Mouse (Mus musculus): ENCODE measurements at regions not wholly inside any gene's neighbourhood (a gene's known extent, or its start where the extent isn't known, plus 50 kb on each side); places are given as distances from the start of the nearest gene placed in this dataset.

- TF ChIP-seq GATA1 (IDR thresholded peaks at IDR 0.05; ENCODE audit: low read length), result no peak
Observed at GRCm38 (mm10) chr8:35877581-35877980, 112.0 kb downstream of the Gm19410 start.

- TF ChIP-seq GATA1 (IDR thresholded peaks at IDR 0.05; ENCODE audit: low read length), result no peak
Observed at GRCm38 (mm10) chr8:35881810-35882209, 116.2 kb downstream of the Gm19410 start.

DNA sequence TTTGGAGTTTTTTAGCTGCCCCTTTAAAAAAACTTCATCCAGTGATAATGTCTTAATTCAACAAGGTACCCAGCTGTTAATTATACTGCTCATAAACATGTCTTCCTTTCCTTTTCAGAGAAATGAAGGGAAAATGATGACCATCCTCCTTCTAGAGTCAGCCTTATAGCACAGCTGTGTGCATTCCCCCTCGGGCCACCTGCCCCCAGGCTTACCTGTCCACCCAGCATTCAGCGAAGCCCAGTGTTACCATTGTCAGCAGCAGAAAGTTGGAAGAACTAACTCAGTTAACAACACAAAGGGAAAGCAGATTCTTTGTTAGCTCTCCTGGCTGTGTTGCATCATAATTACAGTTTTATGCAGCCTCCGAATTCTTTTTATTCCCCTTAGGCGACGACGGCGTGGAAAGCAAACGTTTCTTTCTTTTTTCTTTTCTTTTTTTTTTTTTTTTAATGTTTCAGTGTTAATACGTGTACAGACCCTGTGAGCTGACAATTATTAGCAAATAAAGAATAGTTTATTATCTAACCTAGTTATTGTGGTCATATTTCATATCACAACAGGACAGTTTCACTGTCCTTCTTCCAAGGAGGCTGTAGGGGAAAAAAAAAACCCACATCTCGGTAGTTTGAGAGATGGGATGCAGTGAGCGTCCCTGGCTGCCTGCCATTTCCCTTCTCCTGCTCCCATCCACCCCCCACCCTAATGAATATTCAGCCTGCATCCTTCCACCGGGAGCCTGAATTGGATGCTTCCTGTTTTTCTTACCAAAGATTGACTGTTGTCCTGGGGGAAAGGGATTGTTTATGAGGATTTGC, 117.3 kb downstream of the Gm19410 start:
- TF ChIP-seq GATA1 (IDR thresholded peaks at IDR 0.05; ENCODE audit: low read length), result no peak

- TF ChIP-seq GATA1 (IDR thresholded peaks at IDR 0.05; ENCODE audit: low read length), result no peak
Observed at GRCm38 (mm10) chr8:35883456-35883780, 117.8 kb downstream of the Gm19410 start.

DNA sequence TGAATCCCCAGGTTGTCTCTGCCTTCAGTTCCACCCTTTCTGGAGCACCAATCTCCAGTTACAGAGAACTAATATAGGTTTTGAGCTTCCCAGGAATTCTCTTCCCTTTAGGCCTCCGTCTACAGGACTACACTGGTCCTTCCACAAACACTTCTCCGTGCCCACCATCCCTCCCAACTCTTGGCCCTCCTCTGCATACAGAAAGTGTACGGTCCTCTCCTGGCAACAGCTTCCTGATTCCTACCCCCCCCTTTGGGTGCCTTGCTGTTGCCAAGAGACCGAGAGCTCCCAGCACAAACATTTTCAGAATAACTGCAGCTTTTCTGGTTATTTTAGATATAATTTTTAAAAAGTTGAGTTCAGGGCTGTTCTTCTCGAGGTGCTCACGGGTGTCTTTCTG, 119.0 kb downstream of the Gm19410 start:
- TF ChIP-seq GATA1 (IDR thresholded peaks at IDR 0.05; ENCODE audit: low read length), result no peak

DNA sequence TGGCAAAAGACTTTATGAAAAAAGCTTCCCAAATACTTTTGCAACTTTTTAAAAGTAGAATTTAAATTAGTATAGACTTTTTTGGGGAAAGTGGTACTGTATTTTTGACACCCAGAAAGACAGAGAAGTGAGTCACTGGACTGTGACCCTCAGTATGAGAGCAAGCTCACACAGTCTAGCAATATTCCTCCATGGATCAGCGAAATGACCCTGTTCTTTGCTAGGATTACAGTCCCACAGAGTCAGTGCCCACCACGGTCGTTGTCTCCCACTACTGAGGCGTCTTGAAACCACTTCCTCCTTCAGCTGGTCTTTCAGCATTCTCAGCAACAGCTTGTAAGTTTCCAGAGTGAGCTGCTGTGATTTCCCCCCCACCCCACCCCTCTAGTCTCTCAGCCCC, 124.5 kb downstream of the Gm19410 start:
- TF ChIP-seq GATA1 (IDR thresholded peaks at IDR 0.05; ENCODE audit: low read length), result no peak

- no peak for TF ChIP-seq GATA1 (IDR thresholded peaks at IDR 0.05; ENCODE audit: low read length)
Observed at GRCm38 (mm10) chr8:35891769-35892168, 126.2 kb downstream of the Gm19410 start.

- no peak for TF ChIP-seq GATA1 (IDR thresholded peaks at IDR 0.05; ENCODE audit: low read length)
Observed at GRCm38 (mm10) chr8:35898493-35898892, 132.9 kb downstream of the Gm19410 start.

GRCm38 (mm10) chr8:35901490-35901889, 135.9 kb downstream of the Gm19410 start:
- no peak for TF ChIP-seq GATA1 (IDR thresholded peaks at IDR 0.05; ENCODE audit: low read length)

DNA sequence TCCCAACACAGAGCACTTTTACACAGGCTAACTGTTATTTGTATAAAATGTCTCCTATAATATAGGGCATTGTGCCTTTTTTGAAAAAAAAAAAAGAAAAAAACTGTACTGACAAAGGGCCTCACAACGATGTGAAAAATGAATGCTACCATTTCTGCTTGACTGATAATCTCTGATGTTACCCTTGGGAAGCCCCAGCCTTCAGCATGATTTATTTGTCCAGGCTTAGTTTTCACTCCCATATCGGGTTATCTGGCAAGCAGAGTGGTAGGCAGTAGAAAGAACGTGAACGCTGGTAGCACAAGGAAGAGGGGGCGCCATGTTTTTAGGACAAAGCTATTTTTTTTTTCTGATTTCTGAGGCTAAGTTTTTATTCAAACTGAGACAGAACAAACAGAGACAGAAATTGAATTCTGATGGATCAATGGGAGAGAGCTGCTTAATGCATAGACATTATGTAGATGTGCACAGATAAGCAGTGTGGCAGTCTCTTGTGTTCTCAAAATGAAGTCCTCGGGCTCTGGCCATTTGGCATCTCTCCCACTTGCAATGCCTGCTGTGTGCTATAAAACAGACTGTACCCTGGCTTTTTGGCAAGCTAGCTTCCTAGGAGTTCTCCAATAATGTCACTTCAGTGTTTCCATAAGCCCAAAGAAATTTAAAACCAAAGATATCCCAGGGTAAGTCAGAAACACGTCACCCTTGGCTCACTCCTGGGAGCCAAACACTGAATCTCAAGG, 139.3 kb downstream of the Gm19410 start:
- no peak for TF ChIP-seq GATA1 (IDR thresholded peaks at IDR 0.05; ENCODE audit: low read length)

GRCm38 (mm10) chr8:35907998-35908397, 142.4 kb downstream of the Gm19410 start:
- TF ChIP-seq GATA1 (IDR thresholded peaks at IDR 0.05; ENCODE audit: low read length), result no peak

DNA sequence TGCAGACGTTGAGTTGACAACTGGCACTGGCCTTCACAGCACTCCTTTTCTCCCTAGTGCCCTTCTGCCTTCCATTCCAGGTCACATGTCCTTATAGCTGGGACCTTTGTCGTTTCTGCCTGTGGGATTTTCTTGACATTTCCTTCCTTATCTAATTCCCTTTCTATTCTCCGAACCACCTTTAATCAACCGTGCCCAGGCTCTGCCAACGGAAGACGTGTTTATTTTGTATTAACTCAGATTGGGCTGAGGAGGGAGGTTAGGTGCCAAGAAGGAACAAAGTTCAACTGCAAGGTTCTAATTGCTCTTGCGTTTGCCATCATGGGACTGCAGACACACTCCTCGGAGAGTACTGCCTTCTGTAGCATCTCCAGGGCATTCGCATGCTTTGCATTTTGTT, 146.7 kb downstream of the Gm19410 start:
- no peak for TF ChIP-seq GATA1 (IDR thresholded peaks at IDR 0.05; ENCODE audit: low read length)

DNA sequence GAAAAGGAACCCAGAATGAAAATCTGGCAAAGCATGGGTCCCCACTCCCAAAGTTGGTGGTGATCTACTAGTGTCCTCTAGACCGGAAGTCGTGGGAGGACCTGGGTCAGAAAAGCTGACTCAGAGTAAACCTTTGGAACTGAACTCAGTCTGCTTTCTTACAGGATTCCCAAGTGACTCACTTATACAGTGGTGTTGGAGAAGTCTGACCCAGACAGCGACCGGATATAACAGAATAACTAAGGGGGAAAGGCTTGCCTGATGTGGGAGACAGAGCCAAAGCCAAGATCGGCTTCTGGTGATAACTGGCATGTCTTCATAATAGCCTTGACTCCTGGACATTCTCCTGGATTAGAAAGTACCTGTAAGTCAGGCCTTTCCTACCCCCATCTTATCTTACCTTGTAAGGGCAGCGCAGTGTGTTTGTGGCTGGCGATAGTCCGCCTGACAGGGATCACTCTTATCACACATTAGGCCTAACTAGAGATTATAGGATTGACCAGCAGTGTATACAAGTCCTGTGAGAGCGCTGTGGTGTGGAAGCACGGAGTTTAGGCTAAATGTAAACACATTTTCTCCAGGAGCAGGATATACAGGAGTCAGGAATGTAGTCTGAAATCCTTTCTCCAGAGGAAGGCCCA, 150.4 kb downstream of the Gm19410 start:
- no peak for TF ChIP-seq GATA1 (IDR thresholded peaks at IDR 0.05; ENCODE audit: low read length)

DNA sequence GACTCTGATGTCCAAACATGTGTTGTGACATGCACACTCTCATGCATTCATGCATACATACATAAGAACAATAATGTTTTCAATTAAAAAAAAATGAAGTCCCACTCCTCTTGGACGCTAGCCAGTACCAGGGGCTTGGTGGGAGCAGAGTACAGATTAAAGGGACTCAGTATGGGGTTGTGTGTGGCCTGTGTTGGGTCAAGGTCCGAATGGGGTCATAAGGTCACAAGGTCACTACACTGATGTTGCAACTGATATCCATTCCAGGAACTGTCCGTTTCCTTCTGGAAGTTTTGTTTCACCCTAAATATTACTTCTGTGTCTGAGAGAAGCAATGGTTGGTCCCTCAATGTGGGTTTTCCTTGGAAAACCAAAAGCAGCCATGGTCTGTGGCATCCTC, 152.0 kb downstream of the Gm19410 start:
- no peak for TF ChIP-seq GATA1 (IDR thresholded peaks at IDR 0.05; ENCODE audit: low read length)

GRCm38 (mm10) chr8:35919451-35919850, 153.9 kb downstream of the Gm19410 start:
- no peak for TF ChIP-seq GATA1 (IDR thresholded peaks at IDR 0.05; ENCODE audit: low read length)

- no peak for TF ChIP-seq GATA1 (IDR thresholded peaks at IDR 0.05; ENCODE audit: low read length)
Observed at GRCm38 (mm10) chr8:35919859-35920675, 154.5 kb downstream of the Gm19410 start.
